ENCODE assay signal across 24 mouse cellular contexts in the genomic region with DNA sequence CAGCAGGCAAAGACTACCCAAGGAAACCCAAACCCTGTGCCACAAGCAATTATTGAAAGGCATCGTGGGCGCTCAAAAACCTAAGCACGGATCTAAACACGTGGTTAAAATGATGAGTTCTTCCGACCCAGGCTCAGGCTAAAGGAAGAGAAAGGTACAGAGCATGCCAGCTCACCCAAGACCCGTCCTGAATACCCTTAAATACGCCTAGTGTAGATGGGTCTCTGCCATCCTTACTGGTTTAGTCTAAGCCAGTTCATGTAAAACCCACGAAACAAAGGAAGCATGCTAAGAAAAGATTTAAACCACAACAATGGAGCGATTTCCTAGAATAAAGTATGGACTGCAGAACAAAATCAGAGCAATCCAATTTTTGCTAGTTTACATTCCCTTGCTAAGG. TPM values are rescaled to one million over a fixed set of nuclear protein-coding genes. Genes with fewer than 3 reads are reported as not detected.
A peak's percentile ranks its signal among the peaks of the same experiment; 100 is the strongest.
DNase-seq lines count a peak whose midpoint lies in the region; ATAC-seq and TF ChIP-seq lines count a peak whose summit lies in the region.
"Had no signal": no experiment of that assay in that cellular context is flagged by ENCODE, and none has a peak within 500 bp of the region (broad histone marks: within the 10 kb centered on the region; RNA-seq: fewer than 3 reads in every experiment).

No protein-coding gene starts in this region.

- 11% methylated on average over 9 of the region's 9 CpGs for WGBS in heart, embryonic 11.5 days (ENCODE audit: insufficient replicate concordance)
- 2% methylated on average over 9 of the region's 9 CpGs for WGBS in midbrain, embryonic 10.5 days
- WGBS in midbrain, postnatal 0 days: 5% methylated on average over 9 of the region's 9 CpGs
- 3% methylated on average over 9 of the region's 9 CpGs for WGBS in neural tube, embryonic 11.5 days
- 2% methylated on average over 9 of the region's 9 CpGs for WGBS in forebrain, embryonic 10.5 days

- no peaks in the 10 kb centered on the region for H3K9me3 ChIP-seq in heart, embryonic 11.5 days (replicated peaks; ENCODE audit: control insufficient read depth, low read length)
- no peaks in the 10 kb centered on the region for H3K9me3 ChIP-seq in midbrain, embryonic 10.5 days (replicated peaks)
- H3K9me3 ChIP-seq in midbrain, postnatal 0 days (ENCODE audit: low read length): no peaks in the 10 kb centered on the region
- no peaks in the 10 kb centered on the region for H3K9me3 ChIP-seq in neural tube, embryonic 11.5 days (ENCODE audit: control insufficient read depth, low read length)
- no peaks in the 10 kb centered on the region for H3K9me3 ChIP-seq in forebrain, embryonic 10.5 days
- H3K9me3 ChIP-seq: embryonic facial prominence, embryonic 15.5 days; forebrain, embryonic 15.5 days; heart, embryonic 10.5 days; heart, embryonic 15.5 days; hindbrain, embryonic 13.5 days had no signal

- H3K36me3 ChIP-seq in heart, embryonic 11.5 days (ENCODE audit: control insufficient read depth, insufficient read depth, low read length): no peaks in the 10 kb centered on the region
- H3K36me3 ChIP-seq in midbrain, embryonic 10.5 days: no peaks in the 10 kb centered on the region
- H3K36me3 ChIP-seq in midbrain, postnatal 0 days (ENCODE audit: insufficient read depth, low read length): no peaks in the 10 kb centered on the region
- H3K36me3 ChIP-seq in neural tube, embryonic 11.5 days (ENCODE audit: control insufficient read depth, insufficient read depth, low read length): no peaks in the 10 kb centered on the region
- no peaks in the 10 kb centered on the region for H3K36me3 ChIP-seq in forebrain, embryonic 10.5 days (replicated peaks)
- H3K36me3 ChIP-seq: embryonic facial prominence, embryonic 15.5 days; forebrain, embryonic 15.5 days; heart, embryonic 10.5 days; heart, embryonic 15.5 days; hindbrain, embryonic 13.5 days had no signal

- peaks cover 96% of the 10 kb centered on the region for H3K27me3 ChIP-seq in heart, embryonic 11.5 days (ENCODE audit: control insufficient read depth, insufficient read depth, low read length)
- peaks cover 100% of the 10 kb centered on the region for H3K27me3 ChIP-seq in midbrain, embryonic 10.5 days (ENCODE audit: low read depth, poor library complexity, severe bottlenecking)
- peaks cover 91% of the 10 kb centered on the region for H3K27me3 ChIP-seq in midbrain, postnatal 0 days (ENCODE audit: insufficient read depth, low read length)
- peaks cover 98% of the 10 kb centered on the region for H3K27me3 ChIP-seq in neural tube, embryonic 11.5 days (ENCODE audit: control insufficient read depth, insufficient read depth, low read length)
- H3K27me3 ChIP-seq in forebrain, embryonic 10.5 days (ENCODE audit: poor library complexity, severe bottlenecking): peaks cover 100% of the 10 kb centered on the region
- H3K27me3 ChIP-seq: CH12.LX had no signal

- no peak overlapping the region for H3K27ac ChIP-seq in heart, embryonic 11.5 days (ENCODE audit: low read depth, low read length)
- no peak overlapping the region for H3K27ac ChIP-seq in midbrain, embryonic 10.5 days (replicated peaks)
- H3K27ac ChIP-seq in midbrain, postnatal 0 days (ENCODE audit: low read depth, low read length): no peak overlapping the region
- no peak overlapping the region for H3K27ac ChIP-seq in neural tube, embryonic 11.5 days (ENCODE audit: low read depth, low read length)
- no peak overlapping the region for H3K27ac ChIP-seq in forebrain, embryonic 10.5 days
- H3K27ac ChIP-seq: embryonic facial prominence, embryonic 15.5 days; forebrain, embryonic 15.5 days; heart, embryonic 10.5 days; heart, embryonic 15.5 days; hindbrain, embryonic 13.5 days had no signal

- H3K4me3 ChIP-seq in heart, embryonic 11.5 days (ENCODE audit: low read depth, low read length): no peak overlapping the region
- H3K4me3 ChIP-seq in midbrain, embryonic 10.5 days: no peak overlapping the region
- H3K4me3 ChIP-seq in midbrain, postnatal 0 days (ENCODE audit: low read depth, low read length): no peak overlapping the region
- H3K4me3 ChIP-seq in neural tube, embryonic 11.5 days (ENCODE audit: low read depth, low read length): no peak overlapping the region
- no peak overlapping the region for H3K4me3 ChIP-seq in forebrain, embryonic 10.5 days
- H3K4me3 ChIP-seq: embryonic facial prominence, embryonic 15.5 days; erythroblast, embryonic 14.5 days; forebrain, embryonic 15.5 days; heart, embryonic 10.5 days; heart, embryonic 15.5 days; hindbrain, embryonic 13.5 days had no signal

- H3K4me1 ChIP-seq in heart, embryonic 11.5 days (ENCODE audit: control insufficient read depth, insufficient read depth, low read length): peaks cover 21% of the 10 kb centered on the region
- peaks cover 47% of the 10 kb centered on the region for H3K4me1 ChIP-seq in midbrain, embryonic 10.5 days
- H3K4me1 ChIP-seq in midbrain, postnatal 0 days (ENCODE audit: insufficient read depth, low read length): peaks cover 8% of the 10 kb centered on the region; the same call in 1 of the 2 replicates
- H3K4me1 ChIP-seq in neural tube, embryonic 11.5 days (ENCODE audit: control insufficient read depth, insufficient read depth, low read length): peaks cover 13% of the 10 kb centered on the region; the same call in 1 of the 2 replicates
- peaks cover 58% of the 10 kb centered on the region for H3K4me1 ChIP-seq in forebrain, embryonic 10.5 days

- no peak for TF ChIP-seq CTCF in midbrain, postnatal 0 days (IDR thresholded peaks at IDR 0.05)

- DNase-seq in heart, adult 11 months: peak; percentile 28
- peak; percentile 20 for DNase-seq in midbrain, embryonic 10.5 days (ENCODE audit: low spot score)
- DNase-seq in midbrain, postnatal 0 days (ENCODE audit: low spot score): no peak
- DNase-seq in embryo, embryonic 11 days: peak; percentile 7
- peak; percentile 23 for DNase-seq in neural tube, embryonic 11.5 days (ENCODE audit: low spot score)
- DNase-seq in forebrain, embryonic 10.5 days (ENCODE audit: extremely low spot score, low spot score): no peak
- DNase-seq: adrenal gland, postnatal 25 days; cerebellum, adult 18-20 months; cerebellum, adult 9-11 months; cerebellum, postnatal 36 days; gastrocnemius, postnatal 36 days; heart, adult 18-20 months; heart, postnatal 14 days had no signal

- no peak overlapping the region for H3K4me2 ChIP-seq in heart, embryonic 11.5 days
- no peak overlapping the region for H3K4me2 ChIP-seq in midbrain, postnatal 0 days (ENCODE audit: low read depth, low read length, poor library complexity, severe bottlenecking)
- H3K4me2 ChIP-seq in neural tube, embryonic 11.5 days (ENCODE audit: low read depth): no peak overlapping the region
- H3K4me2 ChIP-seq: embryonic facial prominence, embryonic 15.5 days; forebrain, embryonic 15.5 days; heart, embryonic 15.5 days; hindbrain, embryonic 13.5 days had no signal

- no peak for ATAC-seq in heart, embryonic 11.5 days (replicated peaks; ENCODE audit: insufficient number of reproducible peaks, low FRiP score, low TSS enrichment)
- ATAC-seq in midbrain, postnatal 0 days (ENCODE audit: low FRiP score): no peak
- ATAC-seq in neural tube, embryonic 11.5 days (ENCODE audit: insufficient read depth, low FRiP score, low TSS enrichment): no peak
- ATAC-seq: activated CD4-positive, CD25-positive, alpha-beta regulatory T cell, adult 4 months; forebrain, embryonic 15.5 days; Patski had no signal

- no peak overlapping the region for H3K9ac ChIP-seq in heart, embryonic 11.5 days (ENCODE audit: low read depth, low read length)
- H3K9ac ChIP-seq in midbrain, postnatal 0 days (replicated peaks; ENCODE audit: low read length, poor library complexity, severe bottlenecking): no peak overlapping the region
- H3K9ac ChIP-seq in neural tube, embryonic 11.5 days (ENCODE audit: low read length): no peak overlapping the region
- H3K9ac ChIP-seq: embryonic facial prominence, embryonic 15.5 days; forebrain, embryonic 15.5 days; heart, embryonic 15.5 days; hindbrain, embryonic 13.5 days had no signal

RNA-seq across cellular contexts. Expression of gene Foxf2, which starts 3.9 kb away (rescaled TPM):
- polyA plus RNA-seq in heart, embryonic 11.5 days (2014; fragmentation: Nextera tagmentation; extraction: Ambion mirVana): 1.1 and 1.7 TPM in 2 replicates
- 7.0 and 7.1 TPM in 2 replicates for polyA plus RNA-seq in midbrain, embryonic 10.5 days (2016; fragmentation: Nextera tagmentation; extraction: Ambion mirVana)
- 7.5 and 11.0 TPM in 2 replicates for total RNA-seq in midbrain, postnatal 0 days (2014; rRNA removed)
- 4.3 and 5.1 TPM in 2 replicates for polyA plus RNA-seq in midbrain, postnatal 0 days (2015; fragmentation: Nextera tagmentation; extraction: Ambion mirVana)
- polyA plus RNA-seq in neural tube, embryonic 11.5 days (2014; fragmentation: Nextera tagmentation; extraction: Ambion mirVana): 5.2 and 5.5 TPM in 2 replicates
- 3.5 and 3.9 TPM in 2 replicates for polyA plus RNA-seq in forebrain, embryonic 10.5 days (2016; fragmentation: Nextera tagmentation; extraction: Ambion mirVana)
- total RNA-seq: adrenal gland, postnatal 25 days; CH12.LX; gastrocnemius, postnatal 36 days; heart, adult 18-20 months; hematopoietic stem cell, adult 5-6 weeks had no signal
- polyA plus RNA-seq: activated CD4-positive, CD25-positive, alpha-beta regulatory T cell, adult 4 months; erythroblast, embryonic 14.5 days had no signal

Comparison
In these comparisons a context has a peak if more than half of its experiments do, and no peak if none do; other contexts are left out.
1. DNase-seq: peak in heart, adult 11 months (single experiment), midbrain, embryonic 10.5 days (single experiment), embryo, embryonic 11 days (single experiment) and neural tube, embryonic 11.5 days (single experiment); none in midbrain, postnatal 0 days (single experiment) and forebrain, embryonic 10.5 days (single experiment).